Mouse (Mus musculus): ENCODE measurements around the gene Anks3.

The Anks3 gene

GRCm38 (mm10) chr16:4897146-4897730, 66.8 kb downstream of the Anks3 start:
- DNase-seq (ENCODE audit: low spot score in 2 of 2), result no peak

GRCm38 (mm10) chr16:4896249-4897027, 67.6 kb downstream of the Anks3 start:
- DNase-seq (ENCODE audit: low spot score in 2 of 2), result no peak

GRCm38 (mm10) chr16:4894201-4894908, 69.7 kb downstream of the Anks3 start:
- DNase-seq (ENCODE audit: low spot score in 2 of 2), result no peak

- DNase-seq (ENCODE audit: low spot score in 2 of 2), result no peak
Observed at GRCm38 (mm10) chr16:4892171-4892570, 71.8 kb downstream of the Anks3 start.

All from right cerebral cortex, postnatal 36 days (tissue).